Mouse (Mus musculus) megakaryocyte-erythroid progenitor cell, adult 5-6 weeks (primary cell): ENCODE data around the gene Itgb8. TPM values are rescaled to one million over a fixed set of nuclear protein-coding genes. Genes with fewer than 3 reads are reported as not detected.

Experiments used
- ATAC-seq: replicated peaks from 2 replicates; pipeline ENCODE4 v1.8.0; 2016; ENCODE audit warnings: mild to moderate bottlenecking, inconsistent platforms; ENCODE audit not compliant: severe bottlenecking, poor library complexity, low FRiP score, low TSS enrichment
- total RNA-seq, 2 experiments: library from RNA; stranded (forward) in 1 of 2; stranded (reverse) in 1 of 2; fragments of 200-1000, 215-1000 nt in 1 of 2; fragments of >200 nt in 1 of 2; fragmentation: Nextera tagmentation in 1 of 2; gene quantifications; 2 replicates each; pipeline ENCODE4 v1.2.3; 2014 to 2017

The Itgb8 gene
- total RNA-seq, 2 experiments from 2014 or later, result 0.09 TPM; not detected in 1

- no peak for ATAC-seq
Observed at GRCm38 (mm10) chr12:119210590-119210989, 28.0 kb downstream of the Itgb8 start.

- ATAC-seq, result no peak
Observed at GRCm38 (mm10) chr12:119210073-119210425, 28.6 kb downstream of the Itgb8 start.

- ATAC-seq, result no peak
Observed at GRCm38 (mm10) chr12:119209384-119210072, 29.1 kb downstream of the Itgb8 start.

- ATAC-seq, result no peak
Observed at GRCm38 (mm10) chr12:119207464-119207801, 31.2 kb downstream of the Itgb8 start.

- no peak for ATAC-seq
Observed at GRCm38 (mm10) chr12:119206711-119207463, 31.7 kb downstream of the Itgb8 start.

GRCm38 (mm10) chr12:119204411-119204810, 34.2 kb downstream of the Itgb8 start:
- ATAC-seq, result no peak

- no peak for ATAC-seq
Observed at GRCm38 (mm10) chr12:119202766-119203165, 35.8 kb downstream of the Itgb8 start.

- ATAC-seq, result no peak
Observed at GRCm38 (mm10) chr12:119195145-119195544, 43.5 kb downstream of the Itgb8 start.

GRCm38 (mm10) chr12:119189814-119190213, 48.8 kb downstream of the Itgb8 start:
- no peak for ATAC-seq

- ATAC-seq, result no peak
Observed at GRCm38 (mm10) chr12:119185441-119185840, 53.2 kb downstream of the Itgb8 start.

GRCm38 (mm10) chr12:119182215-119182924, 56.2 kb downstream of the Itgb8 start:
- ATAC-seq, result no peak

- no peak for ATAC-seq
Observed at GRCm38 (mm10) chr12:119176017-119176416, 62.6 kb downstream of the Itgb8 start.

GRCm38 (mm10) chr12:119169828-119170539, 68.6 kb downstream of the Itgb8 start:
- ATAC-seq, result no peak

- ATAC-seq, result no peak
Observed at GRCm38 (mm10) chr12:119169143-119169542, 69.5 kb downstream of the Itgb8 start.

GRCm38 (mm10) chr12:119165115-119165514, 73.5 kb downstream of the Itgb8 start:
- no peak for ATAC-seq

- no peak for ATAC-seq
Observed at GRCm38 (mm10) chr12:119164672-119165071, 73.9 kb downstream of the Itgb8 start.

- no peak for ATAC-seq
Observed at GRCm38 (mm10) chr12:119164176-119164575, 74.4 kb downstream of the Itgb8 start.

- no peak for ATAC-seq
Observed at GRCm38 (mm10) chr12:119160786-119161185, 77.8 kb downstream of the Itgb8 start.

GRCm38 (mm10) chr12:119159254-119159933, 79.2 kb downstream of the Itgb8 start:
- ATAC-seq, result no peak
